Mouse (Mus musculus): ENCODE results near the gene Shmt2. TPM values are rescaled to one million over a fixed set of nuclear protein-coding genes. Genes with fewer than 3 reads are reported as not detected.

The Shmt2 gene
- polyA plus RNA-seq, 1 experiment = 57.7 TPM

DNA sequence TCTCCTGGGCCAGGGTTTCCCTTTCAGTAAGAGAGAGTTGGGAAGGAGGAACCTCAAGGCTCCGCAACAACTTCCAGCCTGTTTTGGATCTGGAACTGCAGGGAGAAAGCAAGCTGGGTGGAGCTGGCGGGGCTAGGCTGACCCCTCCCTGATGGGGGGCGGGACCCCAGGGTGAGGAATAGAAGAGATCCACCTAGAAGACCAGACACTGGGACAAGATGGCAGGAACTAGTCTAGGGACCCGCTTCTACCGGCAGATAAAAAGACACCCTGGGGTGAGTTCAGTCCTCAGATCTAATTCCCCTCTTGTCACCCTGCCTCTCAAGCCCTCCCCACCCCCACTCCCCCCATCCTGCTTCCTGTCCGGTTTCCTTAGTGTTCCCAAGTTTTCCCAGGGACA lies 7.5 kb downstream of the Shmt2 start, which contains the start of gene Ndufa4l2:
Gene Ndufa4l2 (plus strand): TSS at position 204 of the 400 bp plus-strand sequence.
- TF ChIP-seq CTCF (IDR thresholded peaks at IDR 0.05; ENCODE audit: insufficient read depth, low read length) (no peak), POLR2A (IDR thresholded peaks at IDR 0.05; ENCODE audit: borderline replicate concordance, extremely low read depth, low read depth, low read length) (no peak)
- no peak for DNase-seq
- H3K4me3 ChIP-seq (replicated peaks; ENCODE audit: extremely low read depth, low read depth, low read length) = peak within 1 kb of the TSS; percentile 48
- WGBS = 22% methylated on average over 6 of the region's 6 CpGs
- H3K4me1 ChIP-seq (ENCODE audit: control insufficient read depth, insufficient read depth, low read length) = peaks cover 5% of the 10 kb centered on the region

GRCm38 (mm10) chr10:127514111-127514698 lies 8.0 kb downstream of the Shmt2 start:
- peaks cover 5% of the 10 kb centered on the region for H3K4me1 ChIP-seq (ENCODE audit: control insufficient read depth, insufficient read depth, low read length)
- no peak for DNase-seq
- TF ChIP-seq CTCF (IDR thresholded peaks at IDR 0.05; ENCODE audit: insufficient read depth, low read length) (no peak), POLR2A (IDR thresholded peaks at IDR 0.05; ENCODE audit: borderline replicate concordance, extremely low read depth, low read depth, low read length) (no peak)
- H3K4me3 ChIP-seq (replicated peaks; ENCODE audit: extremely low read depth, low read depth, low read length) = no peak overlapping the region
- WGBS = 27% methylated on average over 13 of the region's 13 CpGs

- Histone ChIP-seq H3K4me3 (replicated peaks; ENCODE audit: extremely low read depth, low read depth, low read length) (no peak overlapping the region), H3K4me1 (ENCODE audit: control insufficient read depth, insufficient read depth, low read length) (peaks cover 5% of the 10 kb centered on the region)
- WGBS = 5% methylated on average over 16 of the region's 16 CpGs
- no peak for DNase-seq
- no peak for TF ChIP-seq POLR2A (IDR thresholded peaks at IDR 0.05; ENCODE audit: borderline replicate concordance, extremely low read depth, low read depth, low read length)
- TF ChIP-seq CTCF (IDR thresholded peaks at IDR 0.05; ENCODE audit: insufficient read depth, low read length) = no peak
Observed at GRCm38 (mm10) chr10:127513501-127514091, 8.6 kb downstream of the Shmt2 start.

GRCm38 (mm10) chr10:127512813-127513212 lies 9.4 kb downstream of the Shmt2 start:
- Histone ChIP-seq H3K4me1 (ENCODE audit: control insufficient read depth, insufficient read depth, low read length) (peaks cover 5% of the 10 kb centered on the region), H3K4me3 (replicated peaks; ENCODE audit: extremely low read depth, low read depth, low read length) (no peak overlapping the region)
- WGBS = under 1% methylated on average over 27 of the region's 27 CpGs
- DNase-seq = peak; percentile 95
- TF ChIP-seq CTCF (IDR thresholded peaks at IDR 0.05; ENCODE audit: insufficient read depth, low read length) (peak; percentile 97), POLR2A (IDR thresholded peaks at IDR 0.05; ENCODE audit: borderline replicate concordance, extremely low read depth, low read depth, low read length) (no peak)

DNA sequence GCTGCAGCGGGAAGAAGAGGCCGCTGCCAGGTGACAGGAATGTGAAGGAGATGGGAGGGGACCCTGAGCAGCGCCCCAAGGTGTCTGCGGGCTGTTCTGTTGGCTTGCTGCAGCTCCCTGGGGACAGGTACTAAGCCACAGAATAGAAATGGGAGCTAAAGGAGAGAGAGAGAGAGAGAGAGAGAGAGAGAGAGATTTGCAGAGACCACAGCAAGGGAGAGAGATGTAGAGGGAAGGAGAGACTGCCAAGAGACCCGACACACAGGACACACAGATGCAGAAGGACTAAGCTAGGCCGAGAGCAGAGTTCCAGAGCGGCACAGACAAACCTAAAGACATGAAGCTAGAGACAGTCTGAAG lies 10.0 kb downstream of the Shmt2 start:
- WGBS = 5% methylated on average over 7 of the region's 7 CpGs
- Histone ChIP-seq H3K4me3 (replicated peaks; ENCODE audit: extremely low read depth, low read depth, low read length) (no peak overlapping the region), H3K4me1 (ENCODE audit: control insufficient read depth, insufficient read depth, low read length) (peaks cover 5% of the 10 kb centered on the region)
- DNase-seq = no peak
- TF ChIP-seq CTCF (IDR thresholded peaks at IDR 0.05; ENCODE audit: insufficient read depth, low read length) (no peak), POLR2A (IDR thresholded peaks at IDR 0.05; ENCODE audit: borderline replicate concordance, extremely low read depth, low read depth, low read length) (no peak)

- 1% methylated on average over 45 of the region's 46 CpGs for WGBS
- peak; percentile 43 for DNase-seq
- peak overlapping the region; percentile 45 for H3K4me3 ChIP-seq (replicated peaks; ENCODE audit: extremely low read depth, low read depth, low read length)
- TF ChIP-seq POLR2A (IDR thresholded peaks at IDR 0.05; ENCODE audit: borderline replicate concordance, extremely low read depth, low read depth, low read length) = no peak
- no peak for TF ChIP-seq CTCF (IDR thresholded peaks at IDR 0.05; ENCODE audit: insufficient read depth, low read length)
- peaks cover 4% of the 10 kb centered on the region for H3K4me1 ChIP-seq (ENCODE audit: control insufficient read depth, insufficient read depth, low read length)
Observed at GRCm38 (mm10) chr10:127511634-127512306, 10.5 kb downstream of the Shmt2 start.

- Histone ChIP-seq H3K4me1 (ENCODE audit: control insufficient read depth, insufficient read depth, low read length) (peaks cover 2% of the 10 kb centered on the region; the same call in 1 of the 2 replicates), H3K4me3 (replicated peaks; ENCODE audit: extremely low read depth, low read depth, low read length) (no peak overlapping the region)
- TF ChIP-seq CTCF (IDR thresholded peaks at IDR 0.05; ENCODE audit: insufficient read depth, low read length) = no peak
- 27% methylated on average over 11 of the region's 11 CpGs for WGBS
- no peak for DNase-seq
Observed at GRCm38 (mm10) chr10:127510895-127511617, 11.2 kb downstream of the Shmt2 start.

DNA sequence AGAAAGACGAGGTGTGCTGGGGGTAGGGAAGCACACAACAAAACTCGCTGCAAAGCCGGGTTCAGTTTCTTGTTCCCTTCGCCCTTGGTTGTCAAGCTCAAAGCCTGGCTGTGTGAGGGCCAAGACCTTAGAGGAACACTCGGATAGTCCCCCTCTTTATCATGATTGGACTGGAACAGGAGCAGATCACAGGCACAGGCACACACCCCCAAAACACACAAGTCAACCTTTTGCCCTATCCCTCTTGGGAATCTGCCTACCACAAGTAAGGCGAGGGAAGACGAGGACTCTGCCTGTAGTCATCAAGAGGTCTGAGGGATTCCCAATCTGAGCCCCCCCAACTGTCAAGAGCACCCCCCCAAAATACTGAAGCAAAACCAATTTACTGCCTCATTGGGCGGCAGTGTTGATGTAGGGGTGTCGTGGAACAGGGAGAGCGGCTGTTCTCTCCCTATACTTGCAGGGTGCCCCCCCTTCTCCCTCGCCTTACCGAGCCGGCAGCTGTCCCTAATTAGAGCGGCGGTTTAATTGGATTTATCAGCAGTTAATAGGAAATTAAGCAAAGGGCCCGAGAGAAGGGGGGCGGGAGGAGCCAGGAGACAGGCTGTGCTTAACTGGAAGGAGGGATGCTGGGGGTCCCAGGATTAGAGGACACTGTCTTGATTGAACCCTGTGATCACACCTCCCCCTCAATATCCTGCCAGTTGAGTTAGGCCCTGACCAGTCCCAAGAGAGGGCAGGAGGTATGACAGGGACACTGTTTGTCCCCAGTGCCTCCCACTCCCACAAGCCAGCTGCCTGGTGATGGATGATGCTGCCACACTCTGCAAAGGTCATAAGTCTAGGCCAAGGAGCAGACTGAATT lies 12.2 kb downstream of the Shmt2 start:
- no peak overlapping the region for H3K4me3 ChIP-seq (replicated peaks; ENCODE audit: extremely low read depth, low read depth, low read length)
- DNase-seq = no peak
- no peak for TF ChIP-seq CTCF (IDR thresholded peaks at IDR 0.05; ENCODE audit: insufficient read depth, low read length)
- TF ChIP-seq POLR2A (IDR thresholded peaks at IDR 0.05; ENCODE audit: borderline replicate concordance, extremely low read depth, low read depth, low read length) = no peak
- 42% methylated on average over 17 of the region's 17 CpGs for WGBS
- peaks cover 2% of the 10 kb centered on the region; the same call in 1 of the 2 replicates for H3K4me1 ChIP-seq (ENCODE audit: control insufficient read depth, insufficient read depth, low read length)
